Mouse (Mus musculus) spleen, embryonic (tissue): ENCODE results near the gene Morf4l1.

Experiments
- CTCF ChIA-PET: fragments of 350-600 bp; sonication (Branson Sonifier 250); formaldehyde crosslinking; loops from one replicate; lab custom pipeline; 2022; lab: Charles Lee

Gene Morf4l1

GRCm38 (mm10) chr9:90114567-90115307 is at the start of gene Morf4l1:
TSS of gene Morf4l1 (minus strand) at chr9:90114774.
- CTCF ChIA-PET = interaction anchor here (0.6 to 1.0 kb wide), 5 partner anchors 12 to 104 kb away, joined by 3 to 8 read pairs (median 4); no protein-coding TSS in a partner anchor

- CTCF ChIA-PET = no interaction called here
Observed at GRCm38 (mm10) chr9:90163749-90164095, 49.1 kb upstream of the Morf4l1 start.

GRCm38 (mm10) chr9:90162926-90163748 is 48.6 kb upstream of the Morf4l1 start, which contains the start of gene Adamts7:
TSS of gene Adamts7 (plus strand) at chr9:90163069.
- CTCF ChIA-PET = no interaction called here

GRCm38 (mm10) chr9:90162243-90162925 is 47.8 kb upstream of the Morf4l1 start:
- CTCF ChIA-PET = no interaction called here

GRCm38 (mm10) chr9:90146869-90147268 is 32.3 kb upstream of the Morf4l1 start:
- CTCF ChIA-PET = interaction anchor here (0.9 kb wide), 1 partner anchor 46 kb away, joined by 20 read pairs; no protein-coding TSS in a partner anchor

- CTCF ChIA-PET = no interaction called here
Observed at GRCm38 (mm10) chr9:90145788-90146187, 31.2 kb upstream of the Morf4l1 start.

GRCm38 (mm10) chr9:90136678-90136965 is 22.0 kb upstream of the Morf4l1 start:
- CTCF ChIA-PET = no interaction called here

GRCm38 (mm10) chr9:90135963-90136677 is 21.5 kb upstream of the Morf4l1 start:
- CTCF ChIA-PET = no interaction called here

- CTCF ChIA-PET = no interaction called here
Observed at GRCm38 (mm10) chr9:90135466-90135865, 20.9 kb upstream of the Morf4l1 start.

GRCm38 (mm10) chr9:90133562-90134355 is 19.2 kb upstream of the Morf4l1 start:
- CTCF ChIA-PET = no interaction called here

- CTCF ChIA-PET = no interaction called here
Observed at GRCm38 (mm10) chr9:90128636-90129201, 14.1 kb upstream of the Morf4l1 start.

- CTCF ChIA-PET = interaction anchor here (0.9 to 2.4 kb wide), 5 partner anchors 10 to 300 kb away, joined by 4 to 12 read pairs (median 6); partner anchors contain the start of gene Morf4l1
Observed at GRCm38 (mm10) chr9:90127146-90127545, 12.6 kb upstream of the Morf4l1 start.

- CTCF ChIA-PET = interaction anchor here (0.6 to 2.4 kb wide), 9 partner anchors 9 to 299 kb away, joined by 3 to 12 read pairs (median 4); partner anchors contain the start of gene Morf4l1
Observed at GRCm38 (mm10) chr9:90126260-90127010, 11.9 kb upstream of the Morf4l1 start.

- CTCF ChIA-PET = interaction anchor here (0.7 to 2.4 kb wide), 2 partner anchors 13 to 217 kb away, joined by 3 to 12 read pairs; no protein-coding TSS in a partner anchor
Observed at GRCm38 (mm10) chr9:90125416-90126099, 11.0 kb upstream of the Morf4l1 start.

- CTCF ChIA-PET = no interaction called here
Observed at GRCm38 (mm10) chr9:90124873-90125245, 10.3 kb upstream of the Morf4l1 start.

GRCm38 (mm10) chr9:90124156-90124872 is 9.7 kb upstream of the Morf4l1 start:
- CTCF ChIA-PET = no interaction called here

- CTCF ChIA-PET = no interaction called here
Observed at GRCm38 (mm10) chr9:90122246-90122740, 7.7 kb upstream of the Morf4l1 start.

- CTCF ChIA-PET = interaction anchor here (0.5 to 0.9 kb wide), 2 partner anchors 10 to 11 kb away, joined by 6 to 7 read pairs; no protein-coding TSS in a partner anchor
Observed at GRCm38 (mm10) chr9:90117234-90117633, 2.7 kb upstream of the Morf4l1 start.
